Mouse (Mus musculus): ENCODE measurements at regions not wholly inside any gene's neighbourhood (a gene's known extent, or its start where the extent isn't known, plus 50 kb on each side); places are given as distances from the start of the nearest gene placed in this dataset.
A peak's percentile ranks its signal among the peaks of the same experiment; 100 is the strongest.

GRCm38 (mm10) chr9:15420677-15421076, 63.1 kb upstream of the Cep295 start:
- no peak for DNase-seq

- DNase-seq = no peak
Measured at GRCm38 (mm10) chr9:15421864-15422263, 64.3 kb upstream of the Cep295 start.

DNA sequence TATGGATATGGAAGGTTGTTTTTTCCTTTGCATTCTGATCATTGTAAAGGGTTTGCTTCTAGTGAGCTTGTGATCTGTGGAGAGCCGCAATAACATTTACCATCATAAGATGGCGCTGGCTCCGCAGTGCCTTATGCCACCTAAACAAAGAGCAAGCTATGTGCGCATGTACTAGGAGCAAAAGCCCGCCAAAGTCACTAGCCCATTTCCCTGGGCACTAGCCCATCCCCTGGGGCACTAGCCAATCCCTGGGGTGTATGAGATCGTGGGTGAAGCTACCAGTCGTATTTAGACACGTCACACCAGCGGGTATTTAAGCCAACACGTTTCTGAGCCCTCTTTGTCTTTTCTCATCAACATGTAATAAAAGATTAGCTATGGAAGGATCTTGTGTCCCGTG, 59.0 kb upstream of the Smco4 start:
- peak; percentile 2 for DNase-seq

DNA sequence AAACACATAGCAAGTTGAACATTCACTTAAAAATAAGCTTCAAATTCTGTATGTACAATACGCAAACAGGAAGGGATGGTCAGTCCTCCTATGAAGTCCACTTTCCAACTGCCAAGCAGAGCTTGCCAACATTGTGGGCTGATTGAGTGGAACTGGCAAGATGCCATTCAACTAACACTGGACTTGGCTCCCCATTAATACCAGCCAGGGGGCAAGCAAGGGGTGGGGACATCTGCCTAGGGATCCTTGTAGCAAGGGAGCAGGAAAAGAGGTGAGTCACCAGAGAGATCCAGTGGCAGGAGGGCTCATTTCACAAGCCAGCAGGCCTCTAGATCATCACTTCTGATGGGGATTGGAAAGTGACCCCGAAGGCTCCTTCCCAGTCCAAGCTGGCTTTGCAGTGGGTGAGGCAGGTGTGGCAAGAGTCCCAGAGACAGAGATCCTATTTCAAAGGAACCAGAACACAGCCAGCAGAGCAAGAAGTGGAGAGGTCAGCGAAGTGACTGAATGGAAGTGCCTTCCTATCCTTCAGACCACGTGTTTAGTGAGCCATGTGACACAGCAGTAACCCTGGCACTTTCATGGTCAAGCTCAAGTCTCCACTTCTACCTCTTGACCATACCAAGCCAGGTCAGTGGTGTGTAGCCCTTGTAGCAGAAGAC, 53.8 kb upstream of the Smco4 start:
- peak; percentile 49 for DNase-seq

GRCm38 (mm10) chr9:15442131-15442530, 51.1 kb upstream of the Smco4 start:
- DNase-seq = no peak

Measured in lung, postnatal 36 days (tissue).